Mouse (Mus musculus): ENCODE measurements around the gene Ufc1. TPM values are rescaled to one million over a fixed set of nuclear protein-coding genes. Genes with fewer than 3 reads are reported as not detected.

The Ufc1 gene
- total RNA-seq, 2 experiments from 2014 or later: 102 to 114 TPM

GRCm38 (mm10) chr1:171287136-171288081 lies 7.4 kb downstream of the Ufc1 start, which contains the start of gene Usp21:
Usp21 (minus strand) TSS chr1:171287991.
- peak; percentile 91 to 95 for DNase-seq (ENCODE audit: low spot score in 2 of 2)

GRCm38 (mm10) chr1:171286517-171286916 lies 8.3 kb downstream of the Ufc1 start:
- DNase-seq (ENCODE audit: low spot score in 2 of 2): peak in 1 of 2 experiments; percentile 31

DNA sequence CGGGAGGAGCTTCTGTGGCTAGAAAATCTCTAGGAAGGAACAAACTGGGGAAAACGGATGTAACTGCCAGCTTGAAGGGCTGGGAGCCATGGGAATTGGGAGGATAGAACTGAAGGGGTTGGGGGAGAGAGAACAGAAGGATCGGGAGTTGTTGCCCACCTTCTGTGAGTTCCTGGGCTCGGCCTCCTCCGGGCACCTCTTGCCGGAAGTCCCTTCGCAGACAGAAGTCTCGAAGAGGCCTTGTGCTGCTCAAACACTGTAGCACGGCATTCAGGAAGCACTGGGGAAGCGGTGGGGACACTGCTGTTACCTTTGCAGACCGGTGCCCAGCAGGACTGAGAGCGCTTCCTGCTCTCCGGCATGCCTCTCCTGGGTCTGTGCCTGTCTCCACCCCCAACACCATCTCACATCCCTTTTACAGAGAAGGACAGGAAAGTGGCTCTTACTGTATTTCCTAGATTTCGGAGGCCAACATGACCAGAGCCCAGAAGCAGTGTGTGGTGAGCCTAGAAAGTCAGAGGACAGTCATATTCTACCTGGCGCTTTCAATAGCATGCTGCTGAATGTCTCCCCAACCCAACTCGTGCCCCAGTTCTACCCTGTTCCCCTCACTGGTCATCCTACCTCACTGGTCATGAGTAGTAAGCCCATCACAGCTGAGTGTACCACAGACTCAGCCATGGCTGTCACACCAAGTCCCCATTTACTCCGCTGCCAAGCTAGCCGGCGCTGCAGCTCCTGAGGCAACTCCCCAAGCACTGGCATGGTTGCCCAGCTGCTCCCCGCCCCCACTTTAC lies 9.5 kb downstream of the Ufc1 start:
- peak in 1 of 2 experiments; percentile 13 for DNase-seq (ENCODE audit: low spot score in 2 of 2)

DNA sequence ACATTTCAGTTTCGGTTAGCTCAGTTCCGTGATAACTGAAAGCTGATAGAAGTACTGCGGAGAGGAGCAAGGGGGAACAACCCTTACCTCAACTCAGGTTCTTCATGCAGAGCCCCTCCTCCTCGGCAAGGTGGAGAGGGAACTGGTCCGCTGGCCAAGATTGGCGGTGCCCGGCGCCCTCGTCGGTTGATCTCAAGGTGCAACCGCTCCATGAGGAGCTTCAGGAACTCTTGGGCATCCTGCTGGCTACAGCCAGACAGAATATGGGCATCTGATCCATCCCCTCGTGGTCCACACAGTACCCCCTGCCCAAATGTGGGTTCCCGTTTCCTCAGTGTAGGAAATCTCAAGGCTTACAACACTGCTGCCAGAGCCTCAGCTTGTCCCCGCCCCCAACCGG lies 10.3 kb downstream of the Ufc1 start:
- DNase-seq (ENCODE audit: low spot score in 2 of 2): peak in 1 of 2 experiments; percentile 9

DNA sequence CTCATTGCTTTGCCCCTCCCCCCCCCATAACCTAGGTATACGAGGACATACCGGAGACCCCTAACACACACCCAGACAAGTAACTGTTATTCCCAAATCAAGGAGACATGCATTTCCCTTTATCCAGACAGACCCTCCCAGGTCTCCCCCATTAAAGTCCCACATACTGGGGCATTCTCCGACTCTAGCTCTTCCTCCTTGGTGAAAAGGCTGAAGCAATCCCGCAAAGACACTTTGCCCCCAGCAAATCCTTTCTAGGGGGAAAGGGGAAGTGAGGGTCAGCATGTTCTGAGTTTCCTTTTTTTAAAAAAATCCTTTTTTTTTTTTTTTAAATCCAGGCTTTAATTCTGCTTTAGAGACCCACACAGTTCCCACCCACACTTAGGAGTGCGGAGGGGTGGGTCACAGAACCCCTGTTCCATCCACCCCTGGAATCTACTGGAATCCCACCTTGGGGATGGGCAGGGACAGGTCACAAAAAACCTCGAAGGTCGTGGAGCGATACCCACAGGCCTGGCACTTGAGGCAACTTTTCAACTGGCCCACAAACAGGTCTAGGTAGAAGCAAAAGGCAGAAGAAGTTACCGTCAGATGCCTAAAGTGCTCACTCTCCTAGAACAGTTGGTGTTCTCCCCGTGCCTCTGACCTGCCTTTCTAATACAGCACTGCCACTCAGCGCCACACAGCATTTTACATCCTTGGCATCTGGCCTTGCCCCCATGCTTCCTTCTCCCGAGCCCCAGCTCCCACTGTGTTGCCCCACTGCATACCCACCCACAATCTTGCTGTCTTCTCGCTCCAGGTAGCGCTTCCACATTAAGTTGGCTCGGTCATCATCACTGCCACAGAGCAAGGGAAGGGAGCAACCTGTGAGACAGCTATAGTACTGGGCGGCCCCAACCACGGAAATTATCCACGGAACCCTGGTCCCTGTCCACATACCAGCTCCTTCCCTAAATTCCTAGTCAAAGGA lies 11.3 kb downstream of the Ufc1 start:
- DNase-seq (ENCODE audit: low spot score in 2 of 2): peak in 1 of 2 experiments; percentile 13

- DNase-seq (ENCODE audit: low spot score in 2 of 2): peak in 1 of 2 experiments; percentile 13
These were observed 12.6 kb downstream of the Ufc1 start for GRCm38 (mm10) chr1:171282086-171282805.

DNA sequence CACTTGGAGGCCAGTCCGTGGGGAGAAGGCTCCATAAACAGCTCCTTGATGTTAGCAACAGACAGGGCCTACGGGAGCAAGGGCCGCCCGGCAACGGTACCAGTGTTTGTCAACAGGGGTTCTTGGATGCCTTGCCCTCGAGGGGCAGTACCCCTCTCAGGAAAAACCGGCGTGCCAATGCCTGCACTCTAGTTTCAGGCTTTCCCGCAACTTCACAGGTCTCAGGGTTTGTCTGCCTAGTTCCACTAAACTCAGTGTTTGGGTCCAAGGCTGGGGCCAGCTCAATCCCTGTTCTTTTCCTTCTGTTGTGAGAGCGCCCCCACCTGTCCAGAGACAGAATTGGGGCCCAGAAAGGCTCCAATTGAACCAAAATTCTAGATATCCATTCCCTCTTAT lies 13.3 kb downstream of the Ufc1 start:
- DNase-seq (ENCODE audit: low spot score in 2 of 2): peak; percentile 79 to 85

- DNase-seq (ENCODE audit: low spot score in 2 of 2): peak; percentile 83 to 86
These were observed 13.8 kb downstream of the Ufc1 start, which contains the start of gene Ppox for GRCm38 (mm10) chr1:171280916-171281527. Ppox (minus strand) TSS chr1:171281186.

DNA sequence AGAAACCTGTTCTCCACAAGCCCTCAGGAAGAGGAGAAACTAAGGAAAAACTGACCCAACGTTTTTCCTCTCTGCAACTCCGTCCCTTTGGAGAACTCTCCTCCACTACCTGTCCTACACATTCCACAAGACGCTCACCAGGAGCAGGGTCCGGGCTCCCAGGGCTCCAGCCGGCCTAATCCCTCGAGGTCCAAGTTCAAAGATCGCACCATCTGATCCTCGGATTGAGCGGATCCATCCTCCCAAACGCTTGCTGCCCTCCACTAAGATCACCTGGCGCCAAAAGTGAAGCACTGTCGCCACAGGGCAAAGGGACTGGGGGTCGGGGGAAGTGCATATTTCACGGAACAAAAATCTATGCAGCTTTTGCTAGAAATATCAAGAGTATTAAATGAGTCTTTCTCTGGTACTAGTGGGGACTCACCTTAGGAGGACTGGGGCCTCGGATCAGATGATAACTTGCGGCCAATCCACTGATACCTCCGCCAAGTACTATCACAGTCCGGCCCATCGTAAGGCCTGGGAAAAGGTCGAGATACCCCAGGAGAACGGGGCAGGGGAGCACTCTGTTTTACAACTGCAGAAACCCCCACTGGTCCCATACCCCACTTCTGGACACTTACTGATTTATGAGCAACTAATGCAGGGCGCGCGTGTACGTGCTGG lies 14.4 kb downstream of the Ufc1 start:
- peak in 1 of 2 experiments; percentile 8 for DNase-seq (ENCODE audit: low spot score in 2 of 2)

DNA sequence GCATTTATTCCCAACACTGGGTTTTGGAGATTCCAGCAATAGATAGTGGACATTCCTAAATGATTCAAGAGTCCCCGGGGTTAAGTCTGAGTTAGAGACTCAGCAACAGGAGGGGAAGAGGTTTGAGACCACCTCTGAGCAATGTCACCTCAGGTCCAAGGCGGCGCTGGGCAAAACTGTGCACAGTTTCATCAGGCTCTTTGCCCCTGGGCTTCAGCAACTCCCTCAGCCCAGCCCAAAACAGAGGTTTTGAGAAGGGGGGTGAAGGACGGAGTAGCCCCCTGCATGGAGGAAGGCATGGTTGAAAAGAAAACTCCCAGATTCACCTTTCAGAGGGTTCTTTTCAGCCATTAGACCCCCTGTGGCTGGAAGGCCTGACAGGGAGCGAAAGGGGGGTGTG lies 15.1 kb downstream of the Ufc1 start:
- no peak for DNase-seq (ENCODE audit: low spot score in 2 of 2)

GRCm38 (mm10) chr1:171279012-171279705 lies 15.7 kb downstream of the Ufc1 start:
- no peak for DNase-seq (ENCODE audit: low spot score in 2 of 2)

DNA sequence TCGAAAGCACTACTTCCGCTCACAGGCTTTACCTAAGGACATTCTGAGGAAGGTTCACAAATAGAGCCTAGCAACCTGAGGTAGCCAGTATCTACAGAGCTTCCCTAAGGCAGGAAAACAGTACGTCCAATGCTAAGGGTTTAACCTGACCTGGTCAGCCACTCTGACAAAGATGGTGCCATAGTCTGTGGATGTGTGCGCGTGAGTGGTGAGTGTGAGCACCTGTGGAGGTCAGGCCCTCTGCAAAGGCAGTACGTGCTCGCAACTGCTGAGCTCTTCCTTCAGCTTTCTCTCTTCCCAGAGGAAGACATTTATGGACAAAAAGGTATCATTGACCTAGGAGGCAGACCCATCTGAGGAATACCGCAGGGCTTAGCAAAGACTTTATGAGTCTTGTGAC lies 16.4 kb downstream of the Ufc1 start:
- no peak for DNase-seq (ENCODE audit: low spot score in 2 of 2)

DNA sequence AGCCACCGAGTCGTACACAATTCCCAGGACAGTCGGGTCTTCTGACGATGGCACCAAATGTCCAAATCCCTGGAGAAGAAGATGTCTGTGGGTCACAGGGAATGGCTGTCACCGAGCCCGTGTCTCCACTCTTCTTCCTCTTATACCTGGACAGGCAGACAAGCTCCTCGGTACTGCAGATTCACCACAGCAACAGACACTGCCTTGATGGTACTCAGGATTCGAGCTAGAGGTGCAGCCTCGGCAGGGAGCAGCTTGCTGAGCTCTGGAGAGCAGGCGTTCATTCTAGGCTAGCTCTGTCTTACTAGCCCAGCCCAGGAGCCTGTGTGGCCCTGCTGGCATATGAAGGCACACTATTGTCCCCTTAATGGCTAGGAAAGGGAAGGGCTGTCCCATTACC lies 17.1 kb downstream of the Ufc1 start:
- no peak for DNase-seq (ENCODE audit: low spot score in 2 of 2)

GRCm38 (mm10) chr1:171276110-171276748 lies 18.6 kb downstream of the Ufc1 start:
- DNase-seq (ENCODE audit: low spot score in 2 of 2): no peak

DNA sequence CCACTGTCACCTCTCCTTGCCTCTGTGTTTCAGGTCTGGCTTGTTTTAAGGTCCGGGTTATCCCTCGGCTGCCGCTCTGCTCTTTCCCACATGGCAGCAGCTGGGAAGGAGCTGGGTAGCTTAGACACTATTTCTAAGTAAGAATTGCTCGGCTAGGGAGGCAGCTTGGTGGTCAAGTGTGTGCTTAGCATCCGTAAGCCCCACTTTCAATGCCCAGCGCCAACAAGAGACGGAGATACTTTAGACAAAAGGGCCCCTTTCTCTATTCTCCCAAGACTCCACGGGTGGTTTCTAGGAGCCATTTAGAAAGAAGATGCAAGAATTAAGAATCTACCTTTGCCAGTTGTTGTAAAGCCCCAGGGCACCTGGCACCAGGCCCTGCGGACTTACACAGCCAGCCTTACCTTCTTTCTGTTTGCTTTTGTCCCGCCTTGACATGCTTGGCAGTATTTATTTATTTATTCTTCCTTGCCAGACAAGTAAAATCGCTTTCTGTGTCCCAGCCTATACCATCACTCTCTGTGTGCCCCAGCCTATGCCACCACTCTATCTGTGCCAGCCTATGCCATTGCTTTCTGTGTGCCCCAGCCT lies 19.6 kb downstream of the Ufc1 start:
- no peak for DNase-seq (ENCODE audit: low spot score in 2 of 2)

- DNase-seq (ENCODE audit: low spot score in 2 of 2): no peak
These were observed 20.7 kb downstream of the Ufc1 start for GRCm38 (mm10) chr1:171274171-171274570.

DNA sequence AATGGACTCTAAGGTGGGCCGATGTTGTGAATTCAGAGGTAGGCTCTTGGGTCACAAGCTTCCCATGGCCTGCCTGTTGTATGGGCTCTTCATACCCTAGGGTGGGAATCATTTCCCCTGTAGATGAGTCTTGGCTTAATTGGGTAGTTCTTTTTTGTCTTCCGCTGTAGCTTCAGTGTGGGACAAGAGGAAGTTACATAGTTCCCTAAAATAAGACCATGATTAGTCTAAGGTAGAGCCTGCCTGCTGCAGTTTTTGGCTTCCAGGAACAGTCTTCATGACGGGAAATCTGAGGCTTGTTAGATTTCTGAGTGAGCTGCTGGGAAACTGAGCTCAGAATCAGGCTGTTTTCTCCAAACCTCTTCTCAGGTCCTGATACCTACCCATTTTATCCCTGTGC lies 22.7 kb downstream of the Ufc1 start:
- DNase-seq (ENCODE audit: low spot score in 2 of 2): no peak

All from layer of hippocampus, postnatal 10 days (tissue).